Mouse (Mus musculus) left cerebral cortex, adult 18-20 months (tissue): ENCODE results near the gene Akap9. TPM values are rescaled to one million over a fixed set of nuclear protein-coding genes. Genes with fewer than 3 reads are reported as not detected.

Source experiments
- total RNA-seq, 2 experiments: library from RNA; stranded (reverse); gene quantifications; 2 replicates each; pipeline ENCODE4 v1.2.3; 2021

Gene Akap9
- total RNA-seq, 2 experiments from 2014 or later: 74.0 to 82.9 TPM

Other genes starting within 250 kb of the Akap9 start
- gene Ankib1, start 125.1 kb upstream of the Akap9 start, total RNA-seq: 100 to 1,000 TPM; 125 to 130 TPM
- gene Krit1, start 124.9 kb upstream of the Akap9 start, total RNA-seq: 10 to 100 TPM; 51.8 to 51.9 TPM
- gene Lrrd1, start 82.9 kb upstream of the Akap9 start, total RNA-seq: under 1 TPM in 1 of 2 experiments, not detected in 1; 0.16 TPM
- gene Mterf1a, start 34.1 kb upstream of the Akap9 start, total RNA-seq: 1 to 10 TPM; 7.2 to 9.2 TPM
- gene Cyp51, start 176.7 kb downstream of the Akap9 start, total RNA-seq: 10 to 100 TPM; 48.3 to 48.4 TPM